Mouse (Mus musculus): Measurements from ENCODE around the gene Slc25a22. TPM values are rescaled to one million over a fixed set of nuclear protein-coding genes. Genes with fewer than 3 reads are reported as not detected.
A peak's percentile ranks its signal among the peaks of the same experiment; 100 is the strongest.

Gene Slc25a22
- total RNA-seq (2014; fragmentation: Nextera tagmentation): 18.8 and 36.2 TPM in 2 replicates
- total RNA-seq (2017): 4.3 and 4.9 TPM in 2 replicates

- ATAC-seq (replicated peaks; ENCODE audit: poor library complexity, severe bottlenecking): peak; percentile 72
Observed at GRCm38 (mm10) chr7:141437178-141438120, at the start of gene Slc25a22. Slc25a22 (minus strand) TSS chr7:141437892.

- no peak for ATAC-seq (replicated peaks; ENCODE audit: poor library complexity, severe bottlenecking)
Observed at GRCm38 (mm10) chr7:141487141-141487540, 49.4 kb upstream of the Slc25a22 start.

GRCm38 (mm10) chr7:141486239-141486638, 48.5 kb upstream of the Slc25a22 start:
- no peak for ATAC-seq (replicated peaks; ENCODE audit: poor library complexity, severe bottlenecking)

- no peak for ATAC-seq (replicated peaks; ENCODE audit: poor library complexity, severe bottlenecking)
Observed at GRCm38 (mm10) chr7:141485606-141486005, 47.9 kb upstream of the Slc25a22 start.

GRCm38 (mm10) chr7:141485186-141485585, 47.5 kb upstream of the Slc25a22 start:
- no peak for ATAC-seq (replicated peaks; ENCODE audit: poor library complexity, severe bottlenecking)

- no peak for ATAC-seq (replicated peaks; ENCODE audit: poor library complexity, severe bottlenecking)
Observed at GRCm38 (mm10) chr7:141484186-141485120, 46.8 kb upstream of the Slc25a22 start.

- no peak for ATAC-seq (replicated peaks; ENCODE audit: poor library complexity, severe bottlenecking)
Observed at GRCm38 (mm10) chr7:141483114-141483653, 45.5 kb upstream of the Slc25a22 start.

- no peak for ATAC-seq (replicated peaks; ENCODE audit: poor library complexity, severe bottlenecking)
Observed at GRCm38 (mm10) chr7:141482531-141483024, 44.9 kb upstream of the Slc25a22 start.

- peak; percentile 23 for ATAC-seq (replicated peaks; ENCODE audit: poor library complexity, severe bottlenecking)
Observed at GRCm38 (mm10) chr7:141481498-141482401, 44.1 kb upstream of the Slc25a22 start.

- ATAC-seq (replicated peaks; ENCODE audit: poor library complexity, severe bottlenecking): peak; percentile 77
Observed at GRCm38 (mm10) chr7:141480842-141481497, 43.3 kb upstream of the Slc25a22 start.

GRCm38 (mm10) chr7:141478270-141478748, 40.6 kb upstream of the Slc25a22 start:
- no peak for ATAC-seq (replicated peaks; ENCODE audit: poor library complexity, severe bottlenecking)

- ATAC-seq (replicated peaks; ENCODE audit: poor library complexity, severe bottlenecking): no peak
Observed at GRCm38 (mm10) chr7:141477578-141478269, 40.0 kb upstream of the Slc25a22 start.

GRCm38 (mm10) chr7:141476981-141477370, 39.3 kb upstream of the Slc25a22 start:
- no peak for ATAC-seq (replicated peaks; ENCODE audit: poor library complexity, severe bottlenecking)

- peak; percentile 53 for ATAC-seq (replicated peaks; ENCODE audit: poor library complexity, severe bottlenecking)
Observed at GRCm38 (mm10) chr7:141476226-141476980, 38.7 kb upstream of the Slc25a22 start.

GRCm38 (mm10) chr7:141475805-141476158, 38.1 kb upstream of the Slc25a22 start:
- ATAC-seq (replicated peaks; ENCODE audit: poor library complexity, severe bottlenecking): no peak

GRCm38 (mm10) chr7:141475011-141475804, 37.5 kb upstream of the Slc25a22 start, which contains the start of the genes Polr2l and Tspan4:
Polr2l (minus strand) TSS chr7:141475132.
Tspan4 (plus strand) TSS chr7:141475240.
- peak; percentile 61 for ATAC-seq (replicated peaks; ENCODE audit: poor library complexity, severe bottlenecking)

All from granulocyte monocyte progenitor cell, adult 5-6 weeks (primary cell).